Mouse (Mus musculus) small intestine, adult 2 months (tissue): ENCODE results near the gene Unc5b.

Source experiments
- CTCF ChIP-seq: fragments of 200-500 bp; IDR thresholded peaks from 2 replicates; pipeline ENCODE4 v1.5.1; 2012; ENCODE audit warnings: low read depth, mild to moderate bottlenecking, control low read depth, inconsistent platforms, low read length, moderate library complexity, mixed read lengths; ENCODE audit not compliant: insufficient replicate concordance, insufficient read length; ENCODE audit errors: extremely low read depth
- POLR2A ChIP-seq: fragments of 200-500 bp; IDR thresholded peaks from 2 replicates; pipeline ENCODE4 v1.6.1; 2012; ENCODE audit warnings: low read depth, mild to moderate bottlenecking, control low read depth, inconsistent platforms, low read length, moderate library complexity

DNA sequence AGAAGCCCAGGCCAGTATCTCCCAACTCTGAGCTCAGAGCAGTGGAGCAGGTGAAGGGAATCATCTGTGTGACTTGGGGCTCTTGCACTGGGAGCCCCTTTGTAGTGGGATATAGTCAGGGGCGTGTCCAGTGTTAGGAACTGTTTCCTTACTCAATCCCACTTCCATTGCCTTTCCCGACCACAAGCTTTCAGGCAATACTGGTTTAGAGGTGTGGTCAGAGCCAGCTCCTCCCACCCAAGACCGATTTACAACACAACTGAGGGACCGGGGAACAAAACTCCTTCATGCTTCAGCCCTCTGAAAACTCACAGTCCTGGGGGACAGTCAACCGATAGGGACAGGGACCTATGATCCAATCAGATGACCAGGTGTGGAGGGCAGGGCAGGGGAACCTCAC is 110.9 kb downstream of the Unc5b start:
- no peak for TF ChIP-seq POLR2A
- TF ChIP-seq CTCF: no peak
